Mouse (Mus musculus): ENCODE measurements around the gene Zfp869. TPM values are rescaled to one million over a fixed set of nuclear protein-coding genes. Genes with fewer than 3 reads are reported as not detected.
A peak's percentile ranks its signal among the peaks of the same experiment; 100 is the strongest.
"Not testable (repeated sequence)": the region's sequence is repeated elsewhere in the genome, so short reads cannot be mapped to it uniquely, and the experiment has no call there.

Gene Zfp869
- 32.0 and 32.2 TPM in 2 replicates for polyA plus RNA-seq (2016; fragmentation: Nextera tagmentation; extraction: Ambion mirVana)

- not testable (repeated sequence) for H3K4me3 ChIP-seq (replicated peaks)
- 94% methylated on average over 10 of the region's 10 CpGs for WGBS
- H3K36me3 ChIP-seq: peaks cover 79% of the 10 kb centered on the region
Observed at GRCm38 (mm10) chr8:69710624-69711023, at the start of gene Zfp869. Gene Zfp869 (minus strand): TSS chr8:69710724.

GRCm38 (mm10) chr8:69758316-69758715 lies 47.8 kb upstream of the Zfp869 start:
- Histone ChIP-seq H3K4me1 (replicated peaks) (no peaks in the 10 kb centered on the region), H3K9ac (replicated peaks) (no peak overlapping the region), H3K4me3 (replicated peaks) (no peak overlapping the region), H3K27ac (no peak overlapping the region), H3K27me3 (no peaks in the 10 kb centered on the region), H3K9me3 (no peaks in the 10 kb centered on the region), H3K36me3 (peaks cover 69% of the 10 kb centered on the region), H3K4me2 (no peak overlapping the region)
- no peak for ATAC-seq (ENCODE audit: insufficient number of reproducible peaks, insufficient read depth, low FRiP score, low TSS enrichment, low read depth)
- 97% methylated on average over 5 of the region's 5 CpGs for WGBS

More at GRCm38 (mm10) chr8:69710624-69711023, at the start of gene Zfp869:
- ATAC-seq (ENCODE audit: insufficient number of reproducible peaks, insufficient read depth, low FRiP score, low TSS enrichment, low read depth); H3K27me3 ChIP-seq; H3K9ac ChIP-seq (replicated peaks); H3K27ac ChIP-seq; H3K4me2 ChIP-seq: not testable (repeated sequence)
- Histone ChIP-seq H3K4me1 (replicated peaks) (peaks cover 11% of the 10 kb centered on the region), H3K9me3 (0 out of 2 replicates have a peak, but pooled peaks cover 10% of the 10 kb centered on the region)

GRCm38 (mm10) chr8:69752437-69752836 lies 41.9 kb upstream of the Zfp869 start:
- H3K9ac ChIP-seq (replicated peaks): no peak overlapping the region
- ATAC-seq (ENCODE audit: insufficient number of reproducible peaks, insufficient read depth, low FRiP score, low TSS enrichment, low read depth): no peak
- H3K4me2 ChIP-seq: no peak overlapping the region
- no peaks in the 10 kb centered on the region for H3K27me3 ChIP-seq
- no peak overlapping the region for H3K4me3 ChIP-seq (replicated peaks)
- H3K27ac ChIP-seq: no peak overlapping the region
- WGBS: 75% methylated on average over 2 of the region's 2 CpGs
- H3K4me1 ChIP-seq (replicated peaks): peaks cover 10% of the 10 kb centered on the region
- H3K36me3 ChIP-seq: peaks cover 25% of the 10 kb centered on the region
- no peaks in the 10 kb centered on the region for H3K9me3 ChIP-seq

- WGBS: 4% methylated on average over 48 of the region's 48 CpGs
- H3K4me1 ChIP-seq (replicated peaks): peaks cover 10% of the 10 kb centered on the region
- ATAC-seq (ENCODE audit: insufficient number of reproducible peaks, insufficient read depth, low FRiP score, low TSS enrichment, low read depth): peak; percentile 99
Observed at GRCm38 (mm10) chr8:69749544-69750454, 39.3 kb upstream of the Zfp869 start, which contains the start of gene Zfp963. Gene Zfp963 (minus strand): TSS chr8:69749970.

DNA sequence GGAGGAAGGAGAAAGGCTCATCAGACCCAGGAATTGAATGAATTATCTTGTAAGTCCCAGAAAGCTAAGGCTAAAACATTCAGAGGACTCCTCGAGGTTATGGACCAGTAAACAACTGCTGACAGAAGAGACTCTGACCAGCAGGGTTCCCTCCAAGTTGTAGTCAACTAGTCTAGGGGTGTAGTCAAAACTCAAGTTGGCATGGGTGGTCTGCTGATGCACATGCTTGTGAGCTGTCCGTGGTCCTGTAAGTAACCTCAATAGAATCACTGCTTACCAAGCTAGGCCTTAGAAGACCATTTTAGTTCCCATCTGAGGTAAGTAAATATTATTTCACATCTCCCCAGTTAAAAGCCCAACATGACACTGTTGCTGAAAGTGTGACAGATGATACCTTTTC lies 30.7 kb upstream of the Zfp869 start:
- Histone ChIP-seq H3K4me3 (replicated peaks) (no peak overlapping the region), H3K36me3 (peaks cover 31% of the 10 kb centered on the region), H3K4me2 (no peak overlapping the region), H3K4me1 (replicated peaks) (no peaks in the 10 kb centered on the region), H3K9me3 (no peaks in the 10 kb centered on the region), H3K27me3 (no peaks in the 10 kb centered on the region), H3K9ac (replicated peaks) (no peak overlapping the region), H3K27ac (no peak overlapping the region)
- 76% methylated on average over 2 of the region's 2 CpGs for WGBS
- no peak for ATAC-seq (ENCODE audit: insufficient number of reproducible peaks, insufficient read depth, low FRiP score, low TSS enrichment, low read depth)

More at GRCm38 (mm10) chr8:69749544-69750454, 39.3 kb upstream of the Zfp869 start, which contains the start of gene Zfp963:
- Histone ChIP-seq H3K27ac (peak within 1 kb of the TSS; percentile 99), H3K4me3 (replicated peaks) (peak within 1 kb of the TSS; percentile 70), H3K9ac (replicated peaks) (peak within 1 kb of the TSS; percentile 87), H3K27me3 (no peaks in the 10 kb centered on the region), H3K36me3 (peaks cover 15% of the 10 kb centered on the region; the same call in 1 of the 2 replicates), H3K4me2 (peak within 1 kb of the TSS; percentile 56), H3K9me3 (no peaks in the 10 kb centered on the region)

DNA sequence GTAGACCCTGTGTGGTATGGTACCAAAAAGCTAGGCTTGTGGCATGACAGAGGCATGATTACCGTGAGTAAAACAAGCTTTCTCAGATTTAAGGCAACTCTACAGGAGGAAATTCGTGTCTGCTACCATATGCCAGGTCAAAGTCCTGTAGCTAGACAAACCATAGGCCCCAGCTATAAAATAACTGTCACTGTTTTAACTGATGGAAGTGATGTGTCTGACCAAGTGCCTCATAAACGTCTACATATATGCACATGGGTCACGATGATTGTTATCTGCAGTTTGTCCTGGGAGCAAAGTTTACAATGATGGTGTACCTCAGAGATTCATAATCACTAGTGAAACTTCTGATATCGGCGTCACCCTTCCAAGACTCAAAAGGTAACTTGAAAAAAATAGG lies 30.2 kb upstream of the Zfp869 start:
- Histone ChIP-seq H3K4me1 (replicated peaks) (no peaks in the 10 kb centered on the region), H3K9ac (replicated peaks) (no peak overlapping the region), H3K36me3 (peaks cover 31% of the 10 kb centered on the region), H3K27me3 (no peaks in the 10 kb centered on the region), H3K4me3 (replicated peaks) (no peak overlapping the region), H3K9me3 (no peaks in the 10 kb centered on the region), H3K4me2 (no peak overlapping the region), H3K27ac (no peak overlapping the region)
- WGBS: 84% methylated on average over 6 of the region's 6 CpGs
- ATAC-seq (ENCODE audit: insufficient number of reproducible peaks, insufficient read depth, low FRiP score, low TSS enrichment, low read depth): no peak

DNA sequence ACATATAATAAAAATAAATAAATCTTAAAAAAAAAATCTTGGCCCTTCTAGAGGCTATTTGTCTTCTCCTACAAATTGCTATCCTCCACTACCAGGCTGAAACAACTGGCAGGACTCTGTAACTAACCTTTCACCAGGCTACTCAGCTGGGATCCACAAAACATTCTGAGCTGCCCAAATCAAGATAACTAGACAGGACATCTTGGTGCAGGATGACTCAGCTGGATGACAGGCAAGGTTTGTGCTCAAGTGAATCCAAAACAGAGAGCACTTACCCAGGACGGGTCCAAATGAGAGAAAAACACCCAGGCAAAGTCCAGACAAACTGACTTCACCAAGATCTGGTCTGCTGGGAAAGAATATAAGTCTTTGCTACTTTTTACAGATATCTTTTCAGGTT lies 25.0 kb upstream of the Zfp869 start:
- peaks cover 6% of the 10 kb centered on the region; the same call in 1 of the 2 replicates for H3K9me3 ChIP-seq
- H3K4me2 ChIP-seq: no peak overlapping the region
- no peaks in the 10 kb centered on the region for H3K36me3 ChIP-seq
- ATAC-seq (ENCODE audit: insufficient number of reproducible peaks, insufficient read depth, low FRiP score, low TSS enrichment, low read depth): no peak
- 79% methylated on average over 1 of the region's 1 CpGs for WGBS
- no peaks in the 10 kb centered on the region for H3K4me1 ChIP-seq (replicated peaks)
- no peak overlapping the region for H3K27ac ChIP-seq
- no peak overlapping the region for H3K9ac ChIP-seq (replicated peaks)
- H3K4me3 ChIP-seq (replicated peaks): no peak overlapping the region
- H3K27me3 ChIP-seq: no peaks in the 10 kb centered on the region

GRCm38 (mm10) chr8:69717232-69717580 lies 6.7 kb upstream of the Zfp869 start:
- no peak for ATAC-seq (ENCODE audit: insufficient number of reproducible peaks, insufficient read depth, low FRiP score, low TSS enrichment, low read depth)
- H3K4me1 ChIP-seq (replicated peaks): peaks cover 11% of the 10 kb centered on the region

GRCm38 (mm10) chr8:69716403-69717231 lies 6.1 kb upstream of the Zfp869 start:
- H3K9me3 ChIP-seq: no peaks in the 10 kb centered on the region
- ATAC-seq (ENCODE audit: insufficient number of reproducible peaks, insufficient read depth, low FRiP score, low TSS enrichment, low read depth): peak; percentile 99
- peaks cover 21% of the 10 kb centered on the region for H3K36me3 ChIP-seq
- peak overlapping the region; percentile 55 for H3K4me2 ChIP-seq
- peaks cover 11% of the 10 kb centered on the region for H3K4me1 ChIP-seq (replicated peaks)
- no peaks in the 10 kb centered on the region for H3K27me3 ChIP-seq
- peak overlapping the region; percentile 100 for H3K27ac ChIP-seq
- peak overlapping the region; percentile 91 for H3K9ac ChIP-seq (replicated peaks)
- peak overlapping the region; percentile 84 for H3K4me3 ChIP-seq (replicated peaks)
- WGBS: under 1% methylated on average over 52 of the region's 52 CpGs

More at GRCm38 (mm10) chr8:69717232-69717580, 6.7 kb upstream of the Zfp869 start:
- H3K36me3 ChIP-seq: peaks cover 17% of the 10 kb centered on the region
- no peaks in the 10 kb centered on the region for H3K27me3 ChIP-seq
- H3K9me3 ChIP-seq: no peaks in the 10 kb centered on the region
- no peak overlapping the region for H3K9ac ChIP-seq (replicated peaks)
- H3K4me3 ChIP-seq (replicated peaks): peak overlapping the region; percentile 84
- 44% methylated on average over 5 of the region's 5 CpGs for WGBS
- H3K4me2 ChIP-seq: peak overlapping the region; percentile 54
- peak overlapping the region; percentile 71; the same call in 1 of the 2 replicates for H3K27ac ChIP-seq

DNA sequence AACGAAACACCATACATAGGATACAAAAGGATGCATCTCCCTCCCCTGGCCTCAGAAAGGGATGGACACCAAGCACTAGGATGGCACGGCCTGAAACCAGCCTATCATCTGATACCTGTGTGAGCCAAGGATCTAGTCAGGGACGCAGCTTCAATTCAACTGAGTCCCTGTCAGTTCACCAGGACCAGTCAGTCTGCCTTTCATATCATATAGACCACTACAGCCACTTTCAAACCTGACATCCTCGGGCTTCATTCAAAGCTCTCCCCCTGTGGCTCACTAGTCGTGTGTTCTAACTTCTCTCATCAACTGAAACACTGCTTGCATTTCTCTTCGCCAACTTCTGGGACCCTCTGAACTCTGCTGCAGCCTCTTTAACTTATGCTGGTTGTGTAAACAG lies 4.8 kb upstream of the Zfp869 start:
- no peak for ATAC-seq (ENCODE audit: insufficient number of reproducible peaks, insufficient read depth, low FRiP score, low TSS enrichment, low read depth)
- Histone ChIP-seq H3K27ac (no peak overlapping the region), H3K4me3 (replicated peaks) (peak overlapping the region; percentile 84; the same call in 1 of the 2 replicates), H3K9me3 (no peaks in the 10 kb centered on the region), H3K36me3 (peaks cover 32% of the 10 kb centered on the region), H3K4me2 (peak overlapping the region; percentile 55), H3K9ac (replicated peaks) (no peak overlapping the region; the same call in 1 of the 2 replicates), H3K4me1 (replicated peaks) (peaks cover 11% of the 10 kb centered on the region), H3K27me3 (no peaks in the 10 kb centered on the region)
- WGBS: 88% methylated on average over 6 of the region's 6 CpGs

GRCm38 (mm10) chr8:69713516-69713915 lies 3.0 kb upstream of the Zfp869 start:
- Histone ChIP-seq H3K36me3 (peaks cover 50% of the 10 kb centered on the region), H3K4me1 (replicated peaks) (peaks cover 11% of the 10 kb centered on the region), H3K9me3 (no peaks in the 10 kb centered on the region), H3K9ac (replicated peaks) (no peak overlapping the region), H3K27me3 (no peaks in the 10 kb centered on the region), H3K4me3 (replicated peaks) (no peak overlapping the region), H3K27ac (no peak overlapping the region), H3K4me2 (no peak overlapping the region)
- WGBS: 89% methylated on average over 8 of the region's 8 CpGs
- ATAC-seq (ENCODE audit: insufficient number of reproducible peaks, insufficient read depth, low FRiP score, low TSS enrichment, low read depth): no peak
